Mouse (Mus musculus) olfactory bulb, adult 2 months (tissue): ENCODE measurements around the gene AC109138.7.

Source experiments
- CTCF ChIP-seq: fragments of 200-500 bp; IDR thresholded peaks from 2 replicates; pipeline ENCODE4 v1.5.1; 2012; ENCODE audit warnings: low read depth, mild to moderate bottlenecking, low read length, moderate library complexity; ENCODE audit not compliant: insufficient read depth
- POLR2A ChIP-seq: fragments of 200-500 bp; IDR thresholded peaks from 2 replicates; pipeline ENCODE4 v1.6.1; 2012; ENCODE audit warnings: mild to moderate bottlenecking, low read depth, low read length, moderate library complexity; ENCODE audit not compliant: insufficient read depth

DNA sequence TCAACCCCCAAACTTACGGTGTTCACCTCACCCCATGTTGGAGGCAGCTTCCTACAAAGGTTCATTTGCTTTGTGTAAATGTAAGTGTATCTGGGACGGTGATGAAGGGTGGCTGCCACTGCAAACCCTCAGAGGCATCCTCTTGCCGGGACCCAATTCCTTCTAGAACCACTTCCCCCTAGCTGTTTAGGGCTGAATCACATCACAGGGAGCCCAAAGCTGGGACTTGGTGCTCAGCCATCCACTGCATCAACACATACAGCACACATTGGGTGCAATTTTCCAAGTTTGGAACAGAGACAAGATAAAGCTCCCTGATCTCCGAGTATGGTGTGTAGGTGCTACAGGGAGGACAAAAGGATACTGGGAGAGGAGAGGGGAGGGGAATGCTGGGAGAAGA lies 9.3 kb upstream of the AC109138.7 start:
- TF ChIP-seq CTCF = no peak
- no peak for TF ChIP-seq POLR2A
